ENCODE assay signal across 24 mouse cellular contexts in the genomic region with DNA sequence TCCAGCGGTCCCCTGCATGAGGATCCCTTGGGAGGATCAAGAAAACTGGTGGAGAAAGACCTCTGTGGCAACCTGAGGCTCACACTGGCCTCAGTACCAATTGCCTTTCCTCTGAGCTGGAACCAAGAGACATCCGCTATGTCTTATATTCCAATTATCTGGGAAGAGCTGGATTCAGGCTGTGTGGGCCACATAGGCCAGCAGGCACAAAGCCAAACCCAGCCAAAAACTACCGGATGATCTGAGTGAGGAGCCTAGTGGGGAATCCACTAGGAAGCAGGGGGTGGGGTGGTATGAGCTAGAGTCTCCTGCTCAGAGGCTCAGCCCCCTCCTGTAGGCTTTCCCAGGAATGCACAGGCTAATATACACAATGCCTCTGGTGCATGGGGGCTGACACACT.
DNase-seq lines count a peak whose midpoint lies in the region; ATAC-seq lines count a peak whose summit lies in the region.
"Had no signal": no experiment of that assay in that cellular context is flagged by ENCODE, and none has a peak within 500 bp of the region (broad histone marks: within the 10 kb centered on the region; RNA-seq: fewer than 3 reads in every experiment).

No protein-coding gene starts in this region.

- WGBS in hindbrain, embryonic 14.5 days, result 50% methylated on average over 3 of the region's 3 CpGs
- 52% methylated on average over 3 of the region's 3 CpGs for WGBS in midbrain, embryonic 15.5 days

- H3K4me1 ChIP-seq in hindbrain, embryonic 14.5 days (replicated peaks; ENCODE audit: control insufficient read depth, insufficient read depth, low read length), result peaks cover 58% of the 10 kb centered on the region
- H3K4me1 ChIP-seq in midbrain, embryonic 15.5 days, result peaks cover 64% of the 10 kb centered on the region

- no peaks in the 10 kb centered on the region for H3K9me3 ChIP-seq in hindbrain, embryonic 14.5 days (ENCODE audit: control insufficient read depth, low read length)
- H3K9me3 ChIP-seq in midbrain, embryonic 15.5 days, result no peaks in the 10 kb centered on the region
- H3K9me3 ChIP-seq: heart, embryonic 12.5 days; limb, embryonic 13.5 days had no signal

- H3K9ac ChIP-seq in hindbrain, embryonic 14.5 days, result no peak overlapping the region
- H3K9ac ChIP-seq in midbrain, embryonic 15.5 days, result no peak overlapping the region
- H3K9ac ChIP-seq: heart, embryonic 12.5 days; limb, embryonic 13.5 days; liver, embryonic 14.5 days had no signal

- no peak overlapping the region for H3K4me2 ChIP-seq in hindbrain, embryonic 14.5 days (replicated peaks)
- H3K4me2 ChIP-seq in midbrain, embryonic 15.5 days, result no peak overlapping the region
- H3K4me2 ChIP-seq: heart, embryonic 12.5 days; limb, embryonic 13.5 days had no signal

- no peak overlapping the region for H3K4me3 ChIP-seq in hindbrain, embryonic 14.5 days (replicated peaks; ENCODE audit: low read length)
- no peak overlapping the region for H3K4me3 ChIP-seq in midbrain, embryonic 15.5 days
- H3K4me3 ChIP-seq: heart, embryonic 12.5 days; left cerebral cortex, adult 2 months; limb, embryonic 13.5 days; myocyte had no signal

- DNase-seq in cerebellum, postnatal 10 days, result peak; percentile 74 to 83
- DNase-seq in cerebellum, adult 8-10 months, result no peak
- DNase-seq in left cerebral cortex, postnatal 4 days, result peak; percentile 78
- no peak for DNase-seq in left cerebral cortex, adult 9 months (ENCODE audit: low spot score in 2 of 2)
- DNase-seq in hindbrain, embryonic 14.5 days (ENCODE audit: low spot score), result no peak
- DNase-seq in urinary bladder, postnatal 10 days (ENCODE audit: low spot score), result no peak
- DNase-seq in kidney, adult 9 months, result no peak
- DNase-seq: adrenal gland, adult 8-10 months; cerebellum, adult 11 months; gastrocnemius, postnatal 36 days; heart, postnatal 36 days; kidney, adult 11 months; kidney, postnatal 10 days; right cerebral cortex, adult 18-20 months; spleen, adult 18-20 months; thymus, adult 2 months had no signal

- intact Hi-C loops in left cerebral cortex, postnatal 4 days (cut with DNase I), result no loop called here

- peak overlapping the region; percentile 40; the same call in 1 of the 2 replicates for H3K27ac ChIP-seq in hindbrain, embryonic 14.5 days
- H3K27ac ChIP-seq in midbrain, embryonic 15.5 days, result peak overlapping the region; percentile 88
- H3K27ac ChIP-seq: left cerebral cortex, adult 2 months; limb, embryonic 13.5 days; liver, embryonic 14.5 days had no signal

- no peaks in the 10 kb centered on the region for H3K27me3 ChIP-seq in hindbrain, embryonic 14.5 days (ENCODE audit: control insufficient read depth, insufficient read depth, low read length)
- no peaks in the 10 kb centered on the region for H3K27me3 ChIP-seq in midbrain, embryonic 15.5 days (replicated peaks)
- H3K27me3 ChIP-seq: CH12.LX; limb, embryonic 13.5 days had no signal

- no peaks in the 10 kb centered on the region for H3K36me3 ChIP-seq in hindbrain, embryonic 14.5 days (replicated peaks; ENCODE audit: control insufficient read depth, insufficient read depth)
- no peaks in the 10 kb centered on the region for H3K36me3 ChIP-seq in midbrain, embryonic 15.5 days (replicated peaks)

- no peak for ATAC-seq in hindbrain, embryonic 14.5 days (ENCODE audit: low FRiP score)
- no peak for ATAC-seq in midbrain, embryonic 15.5 days (replicated peaks)
- ATAC-seq: lung, postnatal 0 days had no signal

Comparison
In these comparisons a context has a peak if more than half of its experiments do, and no peak if none do; other contexts are left out.
1. DNase-seq: peak in cerebellum, postnatal 10 days (2 of 2) and left cerebral cortex, postnatal 4 days (single experiment); none in cerebellum, adult 8-10 months (single experiment), left cerebral cortex, adult 9 months (0 of 2), hindbrain, embryonic 14.5 days (single experiment), urinary bladder, postnatal 10 days (single experiment) and kidney, adult 9 months (single experiment).